Mouse (Mus musculus) gastrocnemius, postnatal 4 days (tissue): Measurements from ENCODE around the gene Foxk1. TPM values are rescaled to one million over a fixed set of nuclear protein-coding genes. Genes with fewer than 3 reads are reported as not detected.
A peak's percentile ranks its signal among the peaks of the same experiment; 100 is the strongest.

Experiments used
- DNase-seq, 2 experiments: peaks; one replicate each; pipeline ENCODE4 v3.0.0; 2021 to 2022; ENCODE audit warnings: low spot score in 2 of 2, mixed read lengths in 2 of 2
- total RNA-seq, 2 experiments: library from RNA; stranded (reverse); gene quantifications; 2 replicates each; pipeline ENCODE4 v1.2.3; 2021

Gene Foxk1
- total RNA-seq, 2 experiments from 2014 or later: 26.6 to 27.9 TPM

DNA sequence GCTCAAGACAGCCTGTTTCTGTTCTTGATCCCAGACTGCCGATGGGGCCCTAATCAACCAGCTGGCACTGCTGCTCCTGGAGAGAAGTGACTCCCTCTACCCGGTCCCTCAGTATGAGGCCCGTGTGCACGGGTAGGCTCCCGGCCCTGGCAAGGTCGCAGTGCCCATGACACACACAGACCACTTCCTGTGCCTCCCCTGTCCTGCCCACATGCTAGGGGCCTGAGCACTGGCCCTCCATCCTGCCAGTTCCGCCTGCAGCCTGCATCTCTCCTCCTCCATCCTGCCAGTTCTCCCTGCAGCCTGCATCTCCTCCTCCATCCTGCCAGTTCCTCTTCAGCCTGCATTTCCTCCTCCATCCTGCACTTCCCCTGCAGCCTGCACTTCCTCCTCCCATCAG, 74.4 kb downstream of the Foxk1 start:
- DNase-seq: no peak

DNA sequence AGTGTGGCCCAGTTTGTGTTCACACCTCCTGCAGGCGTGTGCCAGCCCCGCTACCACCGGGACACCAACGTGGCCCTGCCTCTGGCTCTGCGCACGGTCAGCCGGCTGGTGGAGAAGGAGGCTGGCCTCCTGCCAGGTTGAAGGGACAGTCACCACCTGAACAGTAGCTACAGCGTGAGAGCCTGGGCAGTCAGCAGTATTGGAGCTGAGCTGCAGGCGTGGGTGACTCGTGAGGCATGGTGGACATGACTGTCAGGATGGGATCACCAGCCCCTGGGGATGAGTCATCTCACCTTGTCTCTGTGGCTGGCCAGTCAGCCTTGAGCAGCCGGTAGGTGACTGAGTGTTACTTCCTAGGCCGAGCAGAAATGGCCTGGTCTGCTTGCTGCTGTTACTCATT, 76.0 kb downstream of the Foxk1 start:
- no peak for DNase-seq

DNA sequence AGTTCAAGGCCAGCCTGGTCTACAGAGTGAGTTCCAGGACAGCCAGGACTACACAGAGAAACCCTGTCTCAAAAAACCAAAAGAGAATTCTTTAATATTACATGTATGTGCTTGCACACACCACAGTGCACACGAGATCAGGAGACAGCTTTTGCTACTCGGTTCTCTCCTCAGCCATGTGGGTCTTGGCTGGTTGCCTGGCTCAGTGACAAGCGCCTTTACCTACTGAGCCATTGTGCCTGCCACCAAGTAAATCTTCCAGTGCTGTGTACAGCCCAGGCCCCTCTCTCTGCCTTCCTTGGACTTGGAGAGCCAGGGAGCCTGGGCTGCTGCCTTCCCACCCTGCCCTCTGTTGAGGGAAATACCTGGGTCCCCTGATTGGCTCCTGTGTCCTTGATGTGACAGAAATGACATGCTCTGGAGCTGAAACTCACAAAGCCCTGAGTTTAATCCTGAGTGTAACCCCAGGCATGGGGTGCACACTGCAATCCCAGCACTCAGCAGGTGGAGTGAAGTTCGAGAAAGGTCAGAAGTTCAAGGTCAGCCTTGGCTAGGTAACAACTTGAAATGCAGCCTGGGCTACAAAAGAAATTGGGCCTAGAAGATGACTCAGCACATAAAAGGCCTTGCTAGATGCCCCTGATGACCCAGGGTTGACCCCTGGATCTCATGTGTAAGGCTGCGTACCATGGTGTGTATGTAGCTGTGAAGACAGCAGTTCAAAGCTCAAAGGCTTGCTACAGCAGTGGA, 76.7 kb downstream of the Foxk1 start:
- no peak for DNase-seq

DNA sequence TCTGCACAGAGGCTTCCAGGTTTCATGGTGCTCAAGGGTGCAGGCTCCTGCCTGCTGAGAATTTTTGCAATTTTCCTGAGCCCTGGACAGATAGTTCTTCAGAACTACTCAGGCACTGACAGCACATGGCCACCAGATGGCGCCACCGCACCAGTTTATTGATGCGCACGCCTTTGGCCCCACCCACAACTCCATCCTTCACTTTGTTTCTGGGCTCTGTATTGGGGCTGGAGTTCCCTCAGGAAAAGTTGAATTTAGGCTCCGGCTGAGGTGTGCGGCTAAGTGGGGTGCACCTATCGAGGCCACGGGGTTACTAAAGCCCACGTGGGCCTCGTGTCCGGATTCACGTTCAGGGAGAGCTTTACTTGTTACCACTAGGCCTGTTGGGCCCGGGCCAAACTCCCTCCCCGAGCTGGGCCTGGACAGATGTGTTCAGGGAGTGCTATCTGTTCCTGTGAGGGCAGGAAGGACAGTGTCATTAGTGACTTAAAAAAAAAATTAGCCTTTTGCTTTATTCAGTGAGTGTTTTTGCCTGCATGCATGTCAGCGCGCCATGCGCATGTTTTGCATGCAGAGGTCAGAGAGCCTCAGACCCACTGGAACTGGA, 77.6 kb downstream of the Foxk1 start:
- DNase-seq: peak; percentile 86 to 89

DNA sequence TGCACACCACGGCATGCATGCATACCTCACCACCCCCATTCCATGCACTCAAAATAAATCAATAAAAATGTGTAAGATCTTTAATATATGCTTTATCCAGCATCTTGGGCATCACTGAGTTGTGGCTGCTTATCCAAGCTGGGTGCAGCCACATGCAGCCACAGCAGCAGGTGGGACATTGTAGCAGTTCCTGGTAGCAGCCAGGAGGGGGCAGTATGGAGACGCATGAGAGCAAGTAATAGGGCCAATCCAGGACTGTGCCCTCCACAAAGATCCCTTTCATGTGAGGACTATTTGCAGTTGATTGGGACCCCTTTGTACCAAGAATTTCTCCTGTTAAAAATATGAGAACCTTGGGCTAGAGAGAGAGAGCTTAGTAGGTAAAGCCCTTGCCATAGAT, 81.2 kb downstream of the Foxk1 start:
- DNase-seq: no peak

DNA sequence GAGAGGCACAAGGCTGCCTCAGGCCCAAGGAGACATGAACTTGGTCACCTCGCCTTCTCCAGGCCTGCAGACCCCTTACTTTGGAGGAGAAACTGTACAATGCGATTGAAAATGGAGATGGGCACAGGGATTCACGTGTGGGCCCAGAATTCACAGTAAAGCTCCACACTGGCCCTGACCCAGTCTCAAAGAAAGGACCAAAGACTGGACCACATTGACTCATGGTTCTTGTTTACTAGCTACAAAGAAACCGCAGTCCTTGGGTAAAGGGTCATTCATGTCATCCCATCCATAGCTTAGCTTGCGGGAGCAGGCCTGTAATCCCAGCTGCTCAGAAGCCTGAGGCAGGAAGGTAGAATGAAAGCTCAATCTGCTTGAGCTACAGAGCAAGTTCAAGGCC, 82.3 kb downstream of the Foxk1 start:
- DNase-seq: no peak

DNA sequence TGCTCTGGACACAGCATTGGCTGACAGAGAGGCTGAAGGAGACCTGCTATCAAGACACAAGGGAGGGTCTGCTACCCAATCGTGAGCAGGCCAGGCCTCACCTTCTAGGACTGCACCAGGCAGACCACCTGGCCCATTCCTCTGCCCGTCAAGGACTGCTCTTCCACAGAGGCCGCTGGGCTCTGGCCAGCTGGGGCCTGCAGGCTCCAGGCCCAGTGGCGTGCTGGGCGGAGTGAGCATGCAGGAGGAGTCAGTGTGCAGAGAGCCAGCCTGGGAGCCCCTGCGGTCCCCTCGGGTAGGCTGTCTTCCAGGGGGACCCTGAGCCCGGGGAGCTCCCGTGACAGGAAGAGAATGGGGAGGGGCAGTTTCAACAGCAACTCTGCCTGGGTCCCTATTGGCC, 85.4 kb downstream of the Foxk1 start:
- DNase-seq: no peak

DNA sequence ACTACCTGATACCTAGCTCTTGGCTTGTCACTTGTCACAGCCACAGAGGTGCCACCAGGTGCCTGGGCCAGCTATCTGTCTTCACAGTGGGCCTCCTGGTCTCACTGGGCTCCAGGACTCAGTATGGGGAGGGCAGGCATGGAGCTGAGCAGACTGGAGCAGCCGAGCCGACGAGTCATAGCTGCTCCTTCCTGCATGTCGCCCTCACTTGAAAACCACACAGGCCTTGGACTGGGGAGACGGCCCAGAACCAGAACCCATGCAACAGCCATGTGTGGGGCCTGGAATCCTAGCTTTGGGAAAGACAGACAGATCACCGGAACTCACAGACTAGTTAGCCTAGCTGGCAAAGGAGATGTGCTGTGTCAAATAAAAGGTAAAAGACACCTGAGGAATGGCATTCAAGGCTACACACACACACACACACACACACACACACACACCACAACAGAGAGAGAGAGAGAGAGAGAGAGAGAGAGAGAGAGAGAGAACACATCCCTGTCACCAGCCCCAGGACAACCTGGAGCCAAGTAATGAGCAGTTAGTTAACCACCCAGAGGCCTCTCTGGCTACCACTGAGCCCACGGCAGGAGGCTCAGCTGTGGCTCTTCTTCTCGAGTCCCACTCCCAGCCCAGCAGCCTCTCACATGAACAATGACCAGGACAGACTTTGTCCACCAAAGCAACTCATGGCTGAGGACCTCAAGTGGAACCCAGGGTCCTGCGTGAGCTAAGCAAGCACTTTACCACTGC, 88.8 kb downstream of the Foxk1 start:
- no peak for DNase-seq

DNA sequence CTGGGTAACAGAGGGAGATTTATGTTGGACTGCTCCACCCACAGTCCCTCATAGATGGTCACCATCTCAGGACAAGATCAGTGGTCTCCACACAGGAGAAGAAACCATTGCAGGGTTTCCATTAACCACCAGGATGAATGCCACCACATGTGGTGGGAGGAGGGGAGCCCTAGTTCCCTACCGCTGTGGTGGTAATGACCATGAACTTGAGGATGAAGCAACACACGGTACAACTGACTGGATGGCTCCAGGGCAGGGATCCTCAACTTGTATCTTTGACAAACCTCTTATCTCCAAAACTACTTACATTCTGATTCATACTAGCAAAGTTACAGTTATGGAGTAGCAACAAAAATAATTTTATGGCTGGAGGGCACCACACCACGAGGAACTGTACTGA, 92.0 kb downstream of the Foxk1 start:
- DNase-seq: no peak

DNA sequence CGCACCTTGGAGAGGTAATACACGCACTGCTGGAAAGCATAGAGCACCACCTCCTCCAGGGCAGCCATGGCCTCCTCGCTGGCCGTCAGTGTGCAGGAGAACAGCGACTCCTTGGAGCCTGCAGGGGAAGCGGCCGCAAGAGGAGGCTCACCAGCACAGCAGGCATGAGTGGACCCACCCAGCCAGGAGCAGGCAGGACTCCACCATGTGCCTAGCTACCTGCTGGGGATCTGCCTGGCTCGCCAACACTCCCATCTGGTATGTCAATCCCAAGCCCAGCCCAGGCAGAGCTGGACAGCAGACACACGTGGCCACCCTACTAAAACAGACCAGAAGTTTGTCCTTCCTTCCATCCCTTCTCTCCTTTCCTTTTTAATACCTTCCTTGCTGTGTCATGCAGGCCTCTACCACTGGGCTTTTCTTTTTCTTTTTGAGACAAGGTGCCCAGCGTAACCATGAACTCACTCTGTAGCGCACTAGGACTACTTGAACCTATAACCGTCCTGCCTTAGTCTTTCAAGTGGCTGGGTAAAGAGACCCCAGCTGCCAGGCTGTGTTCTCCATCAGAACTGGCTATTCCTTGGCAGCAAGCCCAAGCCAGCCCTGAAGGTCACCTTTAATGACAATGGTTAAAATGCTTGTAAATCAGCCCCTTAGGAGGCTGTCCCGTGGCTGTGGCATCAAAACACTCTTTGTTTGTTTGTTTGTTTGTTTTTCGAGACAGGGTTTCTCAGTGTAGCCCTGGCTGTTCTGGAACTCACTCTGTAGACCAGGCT, 94.2 kb downstream of the Foxk1 start:
- DNase-seq: no peak

DNA sequence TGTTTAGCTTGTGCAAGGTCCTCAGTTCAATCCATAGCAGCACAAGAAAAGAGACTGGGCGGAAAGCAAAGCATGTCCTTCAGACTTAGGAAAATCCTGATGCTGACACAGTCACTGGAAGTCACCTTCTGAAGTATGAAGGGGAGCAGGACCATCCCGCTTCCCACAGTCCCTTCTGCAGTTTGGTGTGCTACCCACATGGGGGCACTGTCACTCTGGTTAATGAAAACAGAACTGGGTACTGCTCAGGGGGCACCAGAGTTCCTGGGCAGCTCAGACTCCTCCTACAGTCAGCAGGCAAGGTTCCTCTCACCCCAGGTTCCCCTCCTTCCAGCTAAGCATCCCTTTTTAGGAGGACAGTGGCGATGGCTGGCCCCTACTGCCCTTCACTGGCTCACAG, 97.7 kb downstream of the Foxk1 start:
- DNase-seq: peak in 1 of 2 experiments; percentile 37

DNA sequence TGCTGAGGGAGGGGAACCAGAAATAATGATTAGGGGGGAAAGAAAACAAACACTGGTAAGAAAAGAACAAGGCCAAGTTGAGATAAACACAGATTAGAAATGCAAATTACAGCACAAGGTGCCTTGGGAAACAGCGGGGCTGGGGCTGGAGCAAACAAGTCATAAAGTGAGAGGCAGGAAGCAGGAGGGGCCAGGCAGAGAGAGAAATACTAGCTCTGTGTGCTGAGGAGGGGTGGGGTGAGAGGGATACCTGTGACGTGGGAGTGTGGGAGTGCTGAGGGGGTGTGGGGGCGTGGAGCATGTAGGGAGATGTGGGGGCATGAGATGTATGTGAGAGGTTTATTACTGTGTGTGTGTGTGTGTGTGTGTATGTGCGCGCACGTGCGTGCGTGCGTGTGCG, 99.6 kb downstream of the Foxk1 start:
- DNase-seq: no peak

DNA sequence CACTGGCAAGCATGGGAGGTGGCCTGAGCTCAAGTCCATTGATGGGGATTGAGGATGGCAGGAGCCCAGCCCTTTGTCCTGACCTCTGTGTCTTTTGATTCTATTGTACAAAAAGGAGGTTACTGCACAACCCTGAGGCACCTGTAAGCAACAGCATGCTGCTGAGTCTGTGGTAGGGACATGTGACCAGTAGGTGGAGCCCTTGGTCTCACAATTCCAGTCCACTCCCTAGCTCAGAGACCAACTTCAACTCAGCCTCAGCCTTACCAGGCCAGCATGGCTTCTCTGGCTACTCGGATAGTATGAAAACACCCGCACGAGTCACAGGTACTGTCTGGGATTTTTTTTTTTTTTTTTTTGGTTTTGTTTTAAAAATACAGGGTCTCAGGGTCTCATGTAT, 101.1 kb downstream of the Foxk1 start:
- peak in 1 of 2 experiments; percentile 74 for DNase-seq

DNA sequence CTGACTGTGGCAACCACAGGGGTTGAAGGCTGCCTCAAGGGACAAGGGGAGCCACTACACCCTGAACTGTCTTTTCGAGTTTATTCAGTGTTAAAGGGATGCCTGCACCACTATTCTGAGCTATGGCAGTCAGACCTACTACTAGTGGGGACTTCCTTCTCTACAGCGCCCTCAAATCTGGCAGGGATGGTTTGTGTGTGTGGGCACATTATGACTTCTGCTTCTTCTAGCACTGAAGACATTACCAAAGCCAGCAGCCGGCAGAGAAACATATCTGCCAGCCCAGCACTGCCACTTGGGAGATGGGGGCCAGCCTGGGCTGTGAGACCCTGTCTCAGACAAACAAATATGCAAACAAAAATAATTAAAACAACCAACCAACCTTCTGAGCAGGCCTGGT, 102.9 kb downstream of the Foxk1 start:
- no peak for DNase-seq

DNA sequence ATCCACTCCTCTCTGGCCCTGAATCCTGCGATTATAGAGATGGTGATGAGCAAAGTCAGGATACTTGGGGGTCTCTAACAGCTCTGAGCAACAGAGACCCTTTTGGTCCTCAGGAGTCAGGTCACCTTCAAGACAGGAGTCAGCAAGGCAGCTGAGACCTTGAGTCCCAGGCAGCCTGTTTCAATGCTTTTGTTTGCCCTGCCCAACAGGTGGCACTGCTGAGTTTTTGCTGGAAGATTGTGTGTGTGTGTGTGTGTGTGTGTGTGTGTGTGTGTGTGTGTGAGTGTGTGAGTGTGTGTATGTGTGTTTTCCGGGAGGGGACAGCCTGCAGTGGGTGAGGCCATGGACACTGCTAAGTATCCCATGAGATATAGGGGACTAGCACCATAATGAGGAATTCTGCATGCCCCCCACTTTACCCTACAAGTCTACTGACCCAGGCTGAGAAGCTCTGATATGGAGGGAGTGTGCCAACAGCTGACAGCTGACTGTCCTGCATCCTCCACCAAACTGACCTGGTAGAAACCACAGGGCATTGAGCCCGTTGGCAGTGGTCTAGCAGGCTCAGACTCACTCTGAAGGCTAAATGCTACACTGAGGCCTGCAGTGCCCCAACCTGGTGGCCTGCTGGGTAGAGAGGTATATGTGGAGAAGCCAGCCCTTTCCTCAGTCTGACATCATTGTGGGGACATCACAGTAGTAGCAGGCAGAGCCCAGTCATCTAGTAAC, 104.6 kb downstream of the Foxk1 start:
- DNase-seq: no peak

DNA sequence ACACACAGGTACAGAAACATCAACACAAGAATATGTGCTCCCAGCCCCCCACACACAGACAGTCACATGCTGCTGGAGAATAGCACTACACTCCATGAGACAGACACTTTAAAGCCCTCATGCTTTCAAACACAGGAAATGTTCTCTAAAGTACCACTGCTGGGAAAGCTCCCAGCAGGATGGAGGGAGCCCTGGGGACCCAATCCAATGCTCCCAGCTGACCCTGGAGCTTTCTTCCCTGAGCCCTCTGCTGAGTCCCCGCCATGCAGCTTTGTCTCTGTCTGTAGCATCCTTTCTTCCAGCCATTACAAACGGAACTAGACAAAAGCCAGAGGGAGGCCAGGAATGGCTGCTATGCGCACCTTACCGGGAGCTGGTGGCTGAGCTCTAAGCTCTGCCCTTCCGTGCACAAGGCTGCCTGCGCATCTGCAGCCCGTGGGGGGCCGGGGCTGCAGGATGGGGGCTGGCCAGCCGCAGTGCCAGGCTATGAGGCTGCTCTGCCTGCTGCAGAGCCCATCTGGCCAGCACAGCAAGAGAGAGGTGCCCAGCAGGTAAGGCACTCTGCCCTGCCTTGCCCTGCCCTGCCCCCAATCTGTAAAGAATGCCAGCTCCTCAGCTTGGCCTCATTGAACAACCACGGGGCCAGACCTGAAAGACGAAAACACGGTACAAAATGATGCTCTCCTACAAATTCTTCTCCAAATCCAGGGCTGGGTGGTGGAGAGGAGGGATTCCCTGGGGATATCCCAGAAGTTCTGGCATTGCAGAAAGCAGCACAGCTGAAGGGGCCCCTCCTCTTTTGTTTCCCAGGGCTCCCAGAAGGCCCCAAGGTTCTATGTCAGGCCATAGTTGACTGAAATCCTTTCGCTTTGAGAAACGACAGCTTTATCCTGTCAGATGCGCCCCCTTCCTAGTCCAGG, 108.1 kb downstream of the Foxk1 start:
- no peak for DNase-seq

DNA sequence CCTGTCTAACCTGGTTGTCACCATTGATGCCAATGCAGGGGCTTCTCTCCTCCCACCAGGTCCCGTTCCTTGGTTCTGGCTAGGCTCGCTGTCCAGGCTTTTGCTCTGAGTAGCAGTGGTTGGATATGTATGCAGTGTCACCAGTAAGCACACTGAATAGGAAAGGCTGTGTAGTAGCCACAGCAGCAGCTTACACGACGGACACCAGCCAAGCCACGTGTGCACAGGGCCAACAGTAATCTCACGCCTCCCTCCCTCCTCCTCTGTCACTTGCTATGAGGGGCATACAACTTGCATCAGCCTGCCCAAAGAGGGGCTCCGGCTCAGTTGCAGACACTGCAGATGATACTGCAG, 108.7 kb downstream of the Foxk1 start:
- DNase-seq: no peak
